Comparison of ENCODE assay signal across 9 mouse cellular contexts in genomic region chr6:95207063-95207462, GRCm38 (mm10).
DNase-seq lines count a peak whose midpoint lies in the region; ATAC-seq lines count a peak whose summit lies in the region.
"Had no signal": no experiment of that assay in that cellular context is flagged by ENCODE, and none has a peak within 500 bp of the region (broad histone marks: within the 10 kb centered on the region; RNA-seq: fewer than 3 reads in every experiment).

No protein-coding gene starts in this region.

- ATAC-seq in megakaryocyte, adult 5-6 weeks (ENCODE audit: poor library complexity, severe bottlenecking), result no peak

- intact Hi-C loops in heart, postnatal 14 days (cut with DNase I), result no loop called here

- peak; percentile 3 to 28 for DNase-seq in heart, postnatal 14 days
- no peak for DNase-seq in heart, embryonic 10.5 days (ENCODE audit: low spot score)
- peak; percentile 25 for DNase-seq in thymus, postnatal 14 days
- DNase-seq in thymus, postnatal 0 days (ENCODE audit: low spot score), result no peak
- peak; percentile 56 to 60 for DNase-seq in cerebellum, postnatal 4 days (ENCODE audit: low spot score in 2 of 2)
- DNase-seq in layer of hippocampus, postnatal 14 days (ENCODE audit: low spot score in 2 of 2), result peak; percentile 53 to 66
- DNase-seq in right cerebral cortex, postnatal 10 days (ENCODE audit: low spot score in 2 of 2), result peak; percentile 69 to 79

- H3K4me1 ChIP-seq in heart, embryonic 10.5 days, result no peaks in the 10 kb centered on the region

- H3K27me3 ChIP-seq in heart, embryonic 10.5 days (ENCODE audit: insufficient read depth, poor library complexity, severe bottlenecking), result no peaks in the 10 kb centered on the region
- H3K27me3 ChIP-seq: embryonic facial prominence, embryonic 13.5 days had no signal

- H3K36me3 ChIP-seq in heart, embryonic 10.5 days, result no peaks in the 10 kb centered on the region
- H3K36me3 ChIP-seq: embryonic facial prominence, embryonic 13.5 days had no signal

- H3K27ac ChIP-seq in heart, embryonic 10.5 days, result no peak overlapping the region
- H3K27ac ChIP-seq: embryonic facial prominence, embryonic 13.5 days had no signal

- no peaks in the 10 kb centered on the region for H3K9me3 ChIP-seq in heart, embryonic 10.5 days
- H3K9me3 ChIP-seq: embryonic facial prominence, embryonic 13.5 days had no signal

- 27% methylated on average over 2 of the region's 2 CpGs for WGBS in heart, embryonic 10.5 days

- no peak overlapping the region for H3K4me3 ChIP-seq in heart, embryonic 10.5 days
- H3K4me3 ChIP-seq: embryonic facial prominence, embryonic 13.5 days had no signal

Comparison
In these comparisons a context has a peak if more than half of its experiments do, and no peak if none do; other contexts are left out.
1. DNase-seq: peak in heart, postnatal 14 days (2 of 2), thymus, postnatal 14 days (single experiment), cerebellum, postnatal 4 days (2 of 2), layer of hippocampus, postnatal 14 days (2 of 2) and right cerebral cortex, postnatal 10 days (2 of 2); none in heart, embryonic 10.5 days (single experiment) and thymus, postnatal 0 days (single experiment).